Mouse (Mus musculus) heart, embryonic 12.5 days (tissue): ENCODE data around the gene Ascl3. TPM values are rescaled to one million over a fixed set of nuclear protein-coding genes. Genes with fewer than 3 reads are reported as not detected.

Source experiments
- ATAC-seq: fragments of 200-750 bp; cut with Nextera tagmentation; 2 replicates; pipeline ENCODE4 v1.8.0; 2017; ENCODE audit warnings: moderate TSS enrichment, moderate library complexity; ENCODE audit not compliant: insufficient number of reproducible peaks, low FRiP score
- H3K27ac ChIP-seq: fragments of 300-500 bp; sonication (generic); 2 replicates; pipeline ENCODE4 v1.5.1; 2016; ENCODE audit warnings: mild to moderate bottlenecking, moderate library complexity; ENCODE audit not compliant: poor library complexity, severe bottlenecking
- H3K27me3 ChIP-seq: fragments of 300-500 bp; sonication (generic); replicated peaks from 2 replicates; pipeline ENCODE4 v1.6.1; 2016; ENCODE audit warnings: mild to moderate bottlenecking, moderate library complexity
- H3K36me3 ChIP-seq: fragments of 300-500 bp; sonication (generic); 2 replicates; pipeline ENCODE4 v1.6.1; 2016; ENCODE audit warnings: mild to moderate bottlenecking, moderate library complexity
- H3K4me1 ChIP-seq: fragments of 300-500 bp; sonication (generic); replicated peaks from 2 replicates; pipeline ENCODE4 v1.6.1; 2016; ENCODE audit warnings: mild to moderate bottlenecking
- H3K4me2 ChIP-seq: fragments of 300-500 bp; sonication (generic); 2 replicates; pipeline ENCODE4 v1.6.1; 2016; ENCODE audit warnings: mild to moderate bottlenecking, moderate library complexity
- H3K4me3 ChIP-seq: fragments of 300-500 bp; sonication (generic); 2 replicates; pipeline ENCODE4 v1.5.1; 2016; ENCODE audit warnings: mild to moderate bottlenecking
- H3K9ac ChIP-seq: fragments of 300-500 bp; sonication (generic); 2 replicates; pipeline ENCODE4 v1.6.1; 2016; ENCODE audit warnings: mild to moderate bottlenecking, moderate library complexity
- H3K9me3 ChIP-seq: fragments of 300-500 bp; sonication (generic); replicated peaks from 2 replicates; pipeline ENCODE4 v1.6.1; 2016; ENCODE audit warnings: mild to moderate bottlenecking, moderate library complexity
- WGBS: fragments of 180-500 bp; shearing (Covaris S2); methylation state at CpG from one replicate; pipeline ENCODE4 v1.1.7; 2016; 5-methylcytosine and 5-hydroxymethylcytosine counted together
- polyA plus RNA-seq: library from polyadenylated mRNA; unstranded; fragments of >200 nt; fragmentation: Nextera tagmentation; extraction: Ambion mirVana; gene quantifications from 2 replicates; pipeline ENCODE4 v1.2.1, GENCODE M21; 2016

Ascl3 gene
- polyA plus RNA-seq, 1 experiment from 2014 or later, result not detected

DNA sequence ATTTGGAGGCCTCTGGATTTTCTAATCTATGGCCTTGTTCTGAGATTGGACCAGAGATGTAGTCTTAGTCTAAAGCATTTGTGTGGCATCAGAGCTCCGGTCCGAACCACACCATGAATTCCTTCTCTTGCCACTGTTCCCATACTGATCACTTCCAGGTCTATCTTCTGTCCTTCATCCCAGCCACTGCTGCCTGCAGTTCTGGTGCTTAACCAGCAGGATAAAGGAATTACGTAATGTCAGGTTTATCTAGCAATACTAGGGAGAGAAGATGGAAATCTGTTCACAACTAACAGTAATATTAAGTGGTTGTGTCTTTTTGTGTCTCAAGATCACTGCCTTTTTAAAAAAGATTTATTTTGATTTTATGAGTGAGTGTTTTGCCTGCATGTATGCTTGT is 41.4 kb downstream of the Ascl3 start:
- Histone ChIP-seq H3K36me3 (no peaks in the 10 kb centered on the region), H3K4me2 (no peak overlapping the region), H3K27me3 (no peaks in the 10 kb centered on the region), H3K4me1 (peaks cover 25% of the 10 kb centered on the region), H3K9me3 (no peaks in the 10 kb centered on the region), H3K27ac (no peak overlapping the region), H3K4me3 (no peak overlapping the region), H3K9ac (no peak overlapping the region)
- ATAC-seq, result no peak
- WGBS, result 82% methylated on average over 3 of the region's 3 CpGs

- H3K4me3 ChIP-seq, result no peak overlapping the region
- 60% methylated on average over 9 of the region's 9 CpGs for WGBS
Measured at GRCm38 (mm10) chr7:109686585-109687128, 44.9 kb downstream of the Ascl3 start.

DNA sequence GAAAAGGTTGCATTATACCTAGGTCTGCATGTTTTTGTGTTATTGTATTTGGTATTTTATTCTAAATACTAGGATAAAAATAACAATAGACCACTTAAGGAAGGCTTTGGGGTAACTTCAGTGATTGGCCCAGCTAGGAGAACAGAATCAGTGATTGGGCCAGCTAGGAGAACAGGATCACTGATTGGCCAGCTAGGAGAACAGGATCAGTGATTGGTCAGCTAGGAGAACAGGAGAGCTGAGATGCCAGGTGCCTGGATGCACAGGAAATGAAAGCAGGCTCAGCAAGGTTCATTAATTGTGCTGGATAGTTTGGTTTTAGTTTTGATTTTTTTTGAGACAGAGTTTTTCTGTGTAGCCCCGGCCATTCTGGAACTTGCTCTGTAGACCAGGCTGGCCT is 50.6 kb downstream of the Ascl3 start:
- Histone ChIP-seq H3K36me3 (no peaks in the 10 kb centered on the region), H3K9me3 (no peaks in the 10 kb centered on the region; the same call in 1 of the 2 replicates), H3K27ac (no peak overlapping the region), H3K27me3 (no peaks in the 10 kb centered on the region), H3K4me2 (no peak overlapping the region), H3K4me3 (no peak overlapping the region), H3K9ac (no peak overlapping the region), H3K4me1 (no peaks in the 10 kb centered on the region)
- 98% methylated on average over 1 of the region's 1 CpGs for WGBS
- ATAC-seq, result no peak

More at GRCm38 (mm10) chr7:109686585-109687128, 44.9 kb downstream of the Ascl3 start:
- H3K9ac ChIP-seq, result no peak overlapping the region
- no peaks in the 10 kb centered on the region for H3K36me3 ChIP-seq
- H3K27me3 ChIP-seq, result no peaks in the 10 kb centered on the region
- no peak overlapping the region for H3K27ac ChIP-seq
- H3K4me2 ChIP-seq, result no peak overlapping the region
- ATAC-seq, result no peak
- peaks cover 21% of the 10 kb centered on the region for H3K4me1 ChIP-seq
- H3K9me3 ChIP-seq, result no peaks in the 10 kb centered on the region; the same call in 1 of the 2 replicates

DNA sequence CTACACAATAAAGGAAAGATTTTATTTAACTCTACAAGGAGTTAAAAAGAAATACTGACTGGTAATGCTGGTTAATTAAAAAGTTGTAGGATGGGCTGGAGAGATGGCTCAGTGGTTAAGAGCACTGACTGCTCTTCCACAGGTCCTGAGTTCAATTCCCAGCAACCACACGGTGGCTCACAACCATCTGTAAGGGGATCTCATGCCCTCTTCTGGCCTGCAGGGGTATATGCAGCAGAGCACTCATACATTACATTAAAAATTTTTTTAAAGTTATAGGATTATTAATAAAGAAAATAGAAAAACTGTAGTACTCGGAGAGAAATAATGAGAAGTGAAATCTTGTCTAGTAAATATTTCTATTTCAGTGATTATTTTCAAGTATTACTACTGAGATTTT is 51.2 kb downstream of the Ascl3 start:
- 89% methylated on average over 2 of the region's 2 CpGs for WGBS
- H3K9ac ChIP-seq, result no peak overlapping the region
- no peaks in the 10 kb centered on the region; the same call in 1 of the 2 replicates for H3K9me3 ChIP-seq
- no peak overlapping the region for H3K4me2 ChIP-seq
- H3K27me3 ChIP-seq, result no peaks in the 10 kb centered on the region
- no peak for ATAC-seq
- no peaks in the 10 kb centered on the region for H3K36me3 ChIP-seq
- H3K4me3 ChIP-seq, result no peak overlapping the region
- no peaks in the 10 kb centered on the region for H3K4me1 ChIP-seq
- no peak overlapping the region for H3K27ac ChIP-seq

Other genes starting within 250 kb of the Ascl3 start
- 0.03 TPM in 1 of 2 replicates, not detected in the other for gene Trim66, start 223.6 kb downstream of the Ascl3 start, polyA plus RNA-seq
- 80.5 and 83.4 TPM in 2 replicates for gene Rpl27a, start 212.6 kb downstream of the Ascl3 start, polyA plus RNA-seq
- gene St5, start 28.1 kb downstream of the Ascl3 start, polyA plus RNA-seq, result 40.5 and 41.0 TPM in 2 replicates
- 26.0 and 28.1 TPM in 2 replicates for gene Akip1, start 28.0 kb downstream of the Ascl3 start, polyA plus RNA-seq
- not detected in 2 replicates for gene BC051019, start 7.9 kb downstream of the Ascl3 start, polyA plus RNA-seq
- gene Tmem9b, start 21.1 kb upstream of the Ascl3 start, polyA plus RNA-seq, result 54.1 and 56.4 TPM in 2 replicates
- gene Nrip3, start 50.3 kb upstream of the Ascl3 start, polyA plus RNA-seq, result 0.71 and 1.0 TPM in 2 replicates
- gene Scube2, start 134.0 kb upstream of the Ascl3 start, polyA plus RNA-seq, result 9.3 and 10.1 TPM in 2 replicates
- gene Dennd5a, start 228.7 kb upstream of the Ascl3 start, polyA plus RNA-seq, result 50.3 and 52.2 TPM in 2 replicates